Comparison of ENCODE assay signal across 8 mouse cellular contexts in the genomic region with DNA sequence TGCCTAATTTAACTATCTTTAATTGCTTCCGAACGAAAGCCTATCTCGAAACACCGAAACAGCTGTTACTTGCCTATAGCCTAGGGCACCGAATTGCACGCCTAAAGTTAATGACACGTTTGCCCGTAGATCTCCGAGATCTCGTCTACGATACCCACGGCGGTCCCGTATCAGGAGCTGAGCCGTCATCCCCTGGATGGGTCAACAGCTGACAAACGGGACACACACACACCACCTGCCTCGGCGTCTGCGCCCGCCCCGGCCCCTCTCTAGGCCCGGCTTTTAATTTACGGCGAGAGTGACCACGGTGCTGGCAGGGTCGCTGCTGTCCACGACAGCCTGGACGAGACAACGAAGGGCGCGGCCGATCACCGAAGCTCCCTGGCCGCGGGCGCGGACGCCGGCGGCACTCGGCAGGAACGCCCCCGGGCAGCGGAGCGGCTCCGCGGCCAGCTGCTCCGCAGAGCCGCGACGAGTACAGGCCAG. TPM values are rescaled to one million over a fixed set of nuclear protein-coding genes. Genes with fewer than 3 reads are reported as not detected.
DNase-seq lines count a peak whose midpoint lies in the region; ATAC-seq and TF ChIP-seq lines count a peak whose summit lies in the region.

No protein-coding gene starts in this region.

- no peak for TF ChIP-seq POLR2A in spleen, adult 2 months (IDR thresholded peaks at IDR 0.05; ENCODE audit: low read depth, low read length)

- DNase-seq in embryo, embryonic 10.5 days (ENCODE audit: low spot score) = peak; percentile 32
- no peak for DNase-seq in embryo, embryonic 11 days
- no peak for DNase-seq in spleen, adult 2 months (ENCODE audit: low read depth in 1 of 2, low spot score in 2 of 2)
- no peak for DNase-seq in spleen, postnatal 10 days (ENCODE audit: low spot score in 2 of 2)
- no peak for DNase-seq in MN1 (ENCODE audit: low spot score)
- DNase-seq in yolk sac, embryonic 10.5 days (ENCODE audit: low spot score) = no peak

- peak overlapping the region; percentile 83 for H3K27ac ChIP-seq in spleen, adult 2 months (ENCODE audit: insufficient read depth, low read length)
- peak overlapping the region; percentile 93 for H3K27ac ChIP-seq in hindbrain, embryonic 12.5 days

- TF ChIP-seq CTCF in spleen, adult 2 months (IDR thresholded peaks at IDR 0.05; ENCODE audit: extremely low read depth, insufficient read depth, insufficient read length, insufficient replicate concordance) = no peak

- H3K4me1 ChIP-seq in spleen, adult 2 months (ENCODE audit: control insufficient read depth, insufficient read depth, insufficient read length) = no peaks in the 10 kb centered on the region; the same call in 1 of the 2 replicates
- H3K4me1 ChIP-seq in hindbrain, embryonic 12.5 days = peaks cover 14% of the 10 kb centered on the region

- H3K4me3 ChIP-seq in spleen, adult 2 months (ENCODE audit: extremely low read depth, insufficient read depth, insufficient read length) = peak overlapping the region; percentile 65
- peak overlapping the region; percentile 95 for H3K4me3 ChIP-seq in hindbrain, embryonic 12.5 days

- no peaks in the 10 kb centered on the region for H3K36me3 ChIP-seq in spleen, adult 2 months (ENCODE audit: control insufficient read depth, insufficient read depth, low read length)
- no peaks in the 10 kb centered on the region for H3K36me3 ChIP-seq in hindbrain, embryonic 12.5 days

- no peaks in the 10 kb centered on the region for H3K9me3 ChIP-seq in hindbrain, embryonic 12.5 days (replicated peaks)

- under 1% methylated on average over 51 of the region's 51 CpGs for WGBS in spleen, adult 2 months
- under 1% methylated on average over 51 of the region's 51 CpGs for WGBS in hindbrain, embryonic 12.5 days

- ATAC-seq in hindbrain, embryonic 12.5 days (ENCODE audit: low FRiP score) = peak; percentile 71
- ATAC-seq in megakaryocyte progenitor cell, adult 5-6 weeks (replicated peaks; ENCODE audit: poor library complexity) = peak; percentile 25

- H3K9ac ChIP-seq in hindbrain, embryonic 12.5 days = peak overlapping the region; percentile 96

- peak overlapping the region; percentile 68 for H3K4me2 ChIP-seq in hindbrain, embryonic 12.5 days (replicated peaks)

- no peaks in the 10 kb centered on the region for H3K27me3 ChIP-seq in spleen, adult 2 months (ENCODE audit: control insufficient read depth, insufficient read depth, low read length)
- H3K27me3 ChIP-seq in hindbrain, embryonic 12.5 days = no peaks in the 10 kb centered on the region

RNA-seq across cellular contexts. Expression of a gene that starts 0.7 kb away (rescaled TPM):
- 11.8 and 13.9 TPM in 2 replicates for polyA plus RNA-seq in spleen, adult 2 months (2012; rRNA removed)
- 220 and 242 TPM in 2 replicates for polyA plus RNA-seq in hindbrain, embryonic 12.5 days (2016; fragmentation: Nextera tagmentation; extraction: Ambion mirVana)
- 77.6 and 78.2 TPM in 2 replicates for total RNA-seq in megakaryocyte progenitor cell, adult 5-6 weeks (2015)
- total RNA-seq in megakaryocyte progenitor cell, adult 5-6 weeks (2017) = 113 and 134 TPM in 2 replicates

Comparison
In these comparisons a context has a peak if more than half of its experiments do, and no peak if none do; other contexts are left out.
1. RNA of a gene that starts 0.7 kb away (polyA plus RNA-seq): 220 to 242 TPM in hindbrain, embryonic 12.5 days; 11.8 to 13.9 TPM in spleen, adult 2 months; every median in the first group is over 10 times any median in the second.